Mouse (Mus musculus): ENCODE results near the gene Pim3.

DNA sequence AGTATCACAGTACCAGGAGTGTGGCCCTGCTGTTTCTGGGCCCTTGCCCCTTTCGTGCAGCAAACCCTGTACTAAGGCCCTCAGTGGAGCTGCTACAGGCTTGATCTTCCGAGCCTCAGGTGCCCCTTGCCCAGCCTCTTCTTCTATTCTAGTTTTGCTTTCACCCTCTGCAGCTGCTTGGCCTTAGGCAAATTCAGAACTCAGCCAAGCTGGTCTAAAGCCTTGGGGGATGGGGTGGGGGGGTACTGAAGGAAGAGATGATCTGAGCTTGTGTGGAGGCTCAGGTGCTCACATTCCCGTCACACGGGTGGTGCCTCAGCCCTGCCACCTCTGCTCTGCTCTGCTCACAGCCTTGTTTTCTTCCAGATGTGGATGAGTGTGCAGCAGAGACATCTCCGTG lies 38.6 kb upstream of the Pim3 start:
- no peak for TF ChIP-seq TAL1 (IDR thresholded peaks at IDR 0.05; ENCODE audit: low read length)
- TF ChIP-seq GATA1 (IDR thresholded peaks at IDR 0.05; ENCODE audit: low read length) = no peak

Measured in erythroblast, embryonic 14.5 days (primary cell).